Mouse (Mus musculus) hindbrain, embryonic 16.5 days (tissue): ENCODE measurements around the gene Rgs3. TPM values are rescaled to one million over a fixed set of nuclear protein-coding genes. Genes with fewer than 3 reads are reported as not detected.
A peak's percentile ranks its signal among the peaks of the same experiment; 100 is the strongest.

ENCODE experiments used
- ATAC-seq: fragments of 200-750 bp; cut with Nextera tagmentation; 2 replicates; pipeline ENCODE4 v1.8.0; 2017; ENCODE audit warnings: moderate TSS enrichment, moderate library complexity
- H3K27ac ChIP-seq: fragments of 300-500 bp; sonication (generic); 2 replicates; pipeline ENCODE4 v1.5.1; 2014; ENCODE audit warnings: low read depth, mild to moderate bottlenecking, control low read depth, low read length, moderate library complexity
- H3K27me3 ChIP-seq: fragments of 300-500 bp; sonication (generic); replicated peaks from 2 replicates; pipeline ENCODE4 v1.6.1; 2014; ENCODE audit warnings: low read length; ENCODE audit not compliant: control insufficient read depth, insufficient read depth
- H3K36me3 ChIP-seq: fragments of 300-500 bp; sonication (generic); 2 replicates; pipeline ENCODE4 v1.6.1; 2014; ENCODE audit warnings: mild to moderate bottlenecking, low read length, moderate library complexity, mixed read lengths; ENCODE audit not compliant: control insufficient read depth, insufficient read depth
- H3K4me1 ChIP-seq: fragments of 300-500 bp; sonication (generic); 2 replicates; pipeline ENCODE4 v1.6.1; 2014; ENCODE audit warnings: low read depth, low read length; ENCODE audit not compliant: control insufficient read depth, insufficient read depth
- H3K4me2 ChIP-seq: fragments of 300-500 bp; sonication (generic); 2 replicates; pipeline ENCODE4 v1.6.1; 2014; ENCODE audit warnings: mild to moderate bottlenecking, low read length, control low read depth, moderate library complexity
- H3K4me3 ChIP-seq: fragments of 300-500 bp; sonication (generic); 2 replicates; pipeline ENCODE4 v1.5.1; 2014; ENCODE audit warnings: mild to moderate bottlenecking, low read length, control low read depth, moderate library complexity
- H3K9ac ChIP-seq: fragments of 300-500 bp; sonication (generic); 2 replicates; pipeline ENCODE4 v1.6.1; 2014; ENCODE audit warnings: low read depth, mild to moderate bottlenecking, control low read depth, low read length, moderate library complexity
- H3K9me3 ChIP-seq: fragments of 300-500 bp; sonication (generic); 2 replicates; pipeline ENCODE4 v1.6.1; 2014; ENCODE audit warnings: mild to moderate bottlenecking, low read length, moderate library complexity; ENCODE audit not compliant: control insufficient read depth
- WGBS: fragments of 180-500 bp; shearing (Covaris S2); extraction: QIAGEN DNeasy Blood & Tissue Kit; methylation state at CpG from one replicate; pipeline ENCODE4 v1.1.7; 2014; 5-methylcytosine and 5-hydroxymethylcytosine counted together
- polyA plus RNA-seq: library from polyadenylated mRNA; unstranded; fragments of >200 nt; fragmentation: Nextera tagmentation; extraction: Ambion mirVana; gene quantifications from 2 replicates; pipeline ENCODE4 v1.2.1, GENCODE M21; 2015

Rgs3 gene
- polyA plus RNA-seq, 1 experiment from 2014 or later: 58.1 TPM

DNA sequence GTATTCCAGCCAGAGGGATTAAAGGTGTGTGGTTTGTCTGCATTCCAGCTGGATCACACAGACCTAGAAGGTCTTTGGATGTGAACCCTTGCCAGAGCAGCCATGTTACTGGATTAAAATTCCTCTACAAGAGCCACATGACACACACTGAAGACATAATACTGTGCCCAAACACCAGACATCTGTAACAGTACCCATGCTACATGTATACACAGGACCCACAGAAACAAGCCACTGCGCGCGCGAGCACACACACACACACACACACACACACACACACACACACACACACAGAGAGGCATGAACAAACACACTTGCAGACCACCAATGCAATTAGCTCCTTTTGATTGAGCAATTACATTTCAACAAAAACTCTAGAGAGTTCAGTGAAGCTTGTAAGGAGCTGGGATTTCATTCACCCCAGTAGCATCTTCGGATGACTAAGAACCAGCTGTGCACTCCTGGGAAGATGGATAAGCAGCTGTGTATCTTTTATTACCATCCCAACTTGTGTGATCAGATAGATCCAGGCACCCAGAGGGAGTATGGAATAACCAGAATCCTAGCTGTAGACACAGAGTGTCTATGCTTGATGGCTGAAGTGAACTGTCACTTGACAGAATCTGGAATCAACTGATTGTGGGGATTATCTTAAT is 166.8 kb downstream of the Rgs3 start:
- Histone ChIP-seq H3K9me3 (no peaks in the 10 kb centered on the region), H3K4me1 (no peaks in the 10 kb centered on the region), H3K27me3 (no peaks in the 10 kb centered on the region), H3K27ac (no peak overlapping the region), H3K36me3 (no peaks in the 10 kb centered on the region), H3K9ac (no peak overlapping the region), H3K4me3 (no peak overlapping the region), H3K4me2 (no peak overlapping the region)
- ATAC-seq: 0 out of 2 replicates have a peak, but pooled peaks have one; percentile 41
- WGBS: 85% methylated on average over 5 of the region's 5 CpGs

- no peak for ATAC-seq
- H3K27me3 ChIP-seq: no peaks in the 10 kb centered on the region
- no peak overlapping the region for H3K9ac ChIP-seq
- H3K4me3 ChIP-seq: no peak overlapping the region
- H3K9me3 ChIP-seq: no peaks in the 10 kb centered on the region
- no peak overlapping the region for H3K4me2 ChIP-seq
- no peaks in the 10 kb centered on the region for H3K36me3 ChIP-seq
- H3K4me1 ChIP-seq: no peaks in the 10 kb centered on the region
- no peak overlapping the region for H3K27ac ChIP-seq
- WGBS: 71% methylated on average over 20 of the region's 20 CpGs
Observed at GRCm38 (mm10) chr4:62727541-62728303, 168.1 kb downstream of the Rgs3 start.

GRCm38 (mm10) chr4:62728471-62728870 is 168.8 kb downstream of the Rgs3 start:
- Histone ChIP-seq H3K27ac (no peak overlapping the region), H3K27me3 (no peaks in the 10 kb centered on the region), H3K4me2 (no peak overlapping the region), H3K9me3 (no peaks in the 10 kb centered on the region), H3K9ac (no peak overlapping the region), H3K4me3 (no peak overlapping the region), H3K4me1 (no peaks in the 10 kb centered on the region), H3K36me3 (no peaks in the 10 kb centered on the region)
- ATAC-seq: no peak
- WGBS: 83% methylated on average over 6 of the region's 6 CpGs

DNA sequence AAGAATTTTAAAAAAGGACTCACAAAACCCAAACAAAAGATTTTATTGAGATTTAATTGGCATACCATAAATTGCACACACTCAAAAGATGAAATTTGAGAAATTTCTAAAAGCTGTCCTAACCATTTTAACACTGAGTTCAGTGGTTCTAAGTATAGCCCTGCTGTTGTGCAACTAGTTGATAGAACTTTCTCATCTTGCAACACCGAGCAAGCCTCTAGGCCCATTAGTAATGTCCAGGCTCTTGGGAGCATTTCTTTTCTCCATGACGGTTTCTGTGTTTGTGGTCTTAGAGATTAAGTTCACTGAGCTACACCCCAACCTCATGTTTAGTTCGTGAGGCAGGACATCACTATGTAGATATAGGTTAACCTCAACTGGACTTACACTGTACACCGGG is 169.5 kb downstream of the Rgs3 start:
- Histone ChIP-seq H3K36me3 (no peaks in the 10 kb centered on the region), H3K9me3 (no peaks in the 10 kb centered on the region), H3K4me2 (no peak overlapping the region), H3K9ac (no peak overlapping the region), H3K4me3 (no peak overlapping the region), H3K27me3 (no peaks in the 10 kb centered on the region), H3K4me1 (no peaks in the 10 kb centered on the region), H3K27ac (no peak overlapping the region)
- no peak for ATAC-seq
- WGBS: 86% methylated on average over 4 of the region's 4 CpGs

DNA sequence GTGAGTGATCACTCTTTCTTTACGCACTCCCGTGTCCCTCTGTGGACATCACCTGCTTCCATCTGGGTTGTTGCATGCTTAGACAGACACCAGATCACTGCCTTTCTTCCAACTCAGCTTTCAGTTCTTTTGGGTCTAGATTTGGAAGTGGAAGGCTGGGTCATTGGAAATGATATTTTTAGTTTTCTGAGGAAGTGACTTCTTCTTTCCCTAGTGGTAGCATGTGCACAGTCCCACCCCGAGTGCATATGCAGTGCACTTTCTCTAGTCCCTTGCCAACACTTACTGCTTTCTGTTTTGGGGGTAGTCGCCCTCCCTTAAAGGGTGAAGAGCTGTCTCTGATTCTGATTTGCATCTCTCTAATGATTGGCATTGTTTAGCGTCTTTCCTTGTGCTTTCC is 170.3 kb downstream of the Rgs3 start:
- no peaks in the 10 kb centered on the region for H3K4me1 ChIP-seq
- no peaks in the 10 kb centered on the region for H3K27me3 ChIP-seq
- H3K27ac ChIP-seq: no peak overlapping the region
- 86% methylated on average over 5 of the region's 5 CpGs for WGBS
- no peak overlapping the region for H3K4me2 ChIP-seq
- no peak for ATAC-seq
- H3K4me3 ChIP-seq: no peak overlapping the region
- H3K9me3 ChIP-seq: no peaks in the 10 kb centered on the region
- H3K9ac ChIP-seq: no peak overlapping the region
- no peaks in the 10 kb centered on the region for H3K36me3 ChIP-seq

GRCm38 (mm10) chr4:62730861-62731260 is 171.2 kb downstream of the Rgs3 start:
- H3K9me3 ChIP-seq: no peaks in the 10 kb centered on the region
- H3K27ac ChIP-seq: no peak overlapping the region
- no peak overlapping the region for H3K9ac ChIP-seq
- H3K4me3 ChIP-seq: no peak overlapping the region
- ATAC-seq: no peak
- WGBS: 92% methylated on average over 3 of the region's 3 CpGs
- H3K4me2 ChIP-seq: no peak overlapping the region
- H3K36me3 ChIP-seq: no peaks in the 10 kb centered on the region
- peaks cover 4% of the 10 kb centered on the region; the same call in 1 of the 2 replicates for H3K4me1 ChIP-seq
- H3K27me3 ChIP-seq: no peaks in the 10 kb centered on the region

DNA sequence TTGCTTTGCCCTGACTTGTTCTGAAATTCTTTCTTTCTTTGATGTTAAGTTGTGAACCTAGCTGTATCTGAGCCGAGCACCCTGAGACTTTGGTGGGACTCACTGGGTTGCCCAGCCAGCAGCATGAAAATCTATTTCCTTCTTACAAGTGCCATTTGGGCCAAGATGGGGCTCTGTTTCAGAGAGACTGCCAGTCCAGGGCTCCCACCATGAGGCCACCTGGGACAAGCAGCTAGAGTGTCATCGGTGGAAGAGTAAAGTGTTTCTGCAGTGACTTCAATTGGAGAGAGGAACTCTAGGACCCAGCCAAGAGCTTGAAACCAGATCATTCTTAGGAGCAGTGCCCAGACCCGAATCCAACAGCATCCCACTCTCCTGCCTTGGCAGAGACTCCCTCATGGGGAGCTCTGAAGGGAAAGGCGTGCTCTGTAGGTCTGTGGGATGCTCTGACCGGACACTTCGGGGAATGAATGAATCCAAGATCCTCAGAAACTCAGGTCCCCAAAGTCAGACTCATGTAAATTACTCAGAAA is 171.9 kb downstream of the Rgs3 start:
- 85% methylated on average over 6 of the region's 6 CpGs for WGBS
- Histone ChIP-seq H3K4me1 (peaks cover 10% of the 10 kb centered on the region), H3K9me3 (no peaks in the 10 kb centered on the region), H3K4me2 (no peak overlapping the region), H3K9ac (no peak overlapping the region), H3K27me3 (no peaks in the 10 kb centered on the region), H3K4me3 (no peak overlapping the region), H3K27ac (no peak overlapping the region), H3K36me3 (no peaks in the 10 kb centered on the region)
- no peak for ATAC-seq

DNA sequence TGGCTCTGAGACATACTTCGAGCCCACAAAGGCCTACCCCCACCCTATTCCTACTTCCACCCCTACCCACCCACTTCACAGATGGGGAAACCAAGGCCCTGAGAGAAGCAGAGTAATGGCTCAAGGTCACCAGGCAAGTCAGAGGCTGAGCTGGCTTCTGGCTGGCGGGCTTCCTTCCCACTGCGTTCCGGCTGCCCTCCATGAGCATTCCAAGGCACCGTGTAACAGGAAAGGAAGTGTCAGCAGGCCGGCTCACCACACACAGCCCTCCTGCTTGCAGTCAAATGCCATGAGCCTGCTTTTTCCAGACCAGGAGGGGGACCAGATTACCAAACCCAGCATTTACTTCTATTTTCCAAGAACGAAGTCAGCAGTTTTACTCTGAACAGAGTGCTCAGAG is 172.4 kb downstream of the Rgs3 start:
- Histone ChIP-seq H3K9me3 (no peaks in the 10 kb centered on the region), H3K36me3 (no peaks in the 10 kb centered on the region), H3K27me3 (no peaks in the 10 kb centered on the region), H3K4me3 (no peak overlapping the region), H3K4me1 (peaks cover 10% of the 10 kb centered on the region), H3K4me2 (no peak overlapping the region), H3K9ac (no peak overlapping the region), H3K27ac (no peak overlapping the region)
- no peak for ATAC-seq
- WGBS: 81% methylated on average over 7 of the region's 7 CpGs

DNA sequence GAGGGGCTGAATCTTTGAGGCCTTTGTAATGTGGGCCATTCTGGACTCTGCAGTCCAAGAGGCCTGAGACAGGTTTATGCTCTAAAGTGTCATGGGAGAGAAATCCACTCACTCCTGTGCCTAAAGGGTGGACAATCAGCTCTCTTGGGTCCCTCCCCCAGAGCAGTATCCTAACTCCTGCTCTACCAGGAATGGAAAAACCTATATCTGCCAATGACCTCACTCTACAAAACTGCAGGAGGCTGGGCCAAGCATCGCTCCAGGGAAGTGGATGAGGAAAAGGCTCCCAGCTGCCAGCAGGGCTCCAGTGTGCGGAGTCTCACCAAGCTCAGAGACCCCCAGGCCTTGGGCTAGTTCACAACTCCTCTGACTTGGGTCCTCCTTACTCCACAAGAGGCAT is 173.2 kb downstream of the Rgs3 start:
- H3K4me2 ChIP-seq: no peak overlapping the region
- no peak for ATAC-seq
- H3K4me1 ChIP-seq: peaks cover 10% of the 10 kb centered on the region
- no peaks in the 10 kb centered on the region for H3K9me3 ChIP-seq
- no peaks in the 10 kb centered on the region for H3K27me3 ChIP-seq
- 67% methylated on average over 2 of the region's 2 CpGs for WGBS
- H3K9ac ChIP-seq: no peak overlapping the region
- no peaks in the 10 kb centered on the region for H3K36me3 ChIP-seq
- H3K27ac ChIP-seq: no peak overlapping the region
- H3K4me3 ChIP-seq: no peak overlapping the region
